Mouse (Mus musculus): ENCODE data around the gene Nrxn1. TPM values are rescaled to one million over a fixed set of nuclear protein-coding genes. Genes with fewer than 3 reads are reported as not detected.

The Nrxn1 gene
- polyA plus RNA-seq (2015; fragmentation: Nextera tagmentation; extraction: Ambion mirVana), result 2.4 TPM in 2 replicates

DNA sequence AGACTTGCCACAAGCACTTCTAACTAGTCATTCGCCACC lies at the start of gene Nrxn1:
Gene Nrxn1, minus strand, starts transcription at position 30 of the 39 bp plus-strand sequence.
- Histone ChIP-seq H3K27ac (ENCODE audit: low read length) (no peak within 1 kb of the TSS), H3K4me3 (ENCODE audit: low read length) (peak within 1 kb of the TSS; percentile 22), H3K9me3 (ENCODE audit: control insufficient read depth, low read length) (peaks cover 6% of the 10 kb centered on the region), H3K9ac (ENCODE audit: low read length) (no peak within 1 kb of the TSS), H3K36me3 (ENCODE audit: control insufficient read depth, insufficient read depth, low read length) (no peaks in the 10 kb centered on the region), H3K4me1 (replicated peaks; ENCODE audit: control insufficient read depth, insufficient read depth, low read length) (no peaks in the 10 kb centered on the region), H3K4me2 (ENCODE audit: low read depth, low read length) (peak within 1 kb of the TSS; percentile 22), H3K27me3 (ENCODE audit: control insufficient read depth, insufficient read depth, low read depth, low read length) (no peaks in the 10 kb centered on the region)
- no peak for ATAC-seq (ENCODE audit: low read depth)
- 0% methylated on average over 1 of the region's 1 CpGs for WGBS

- H3K4me3 ChIP-seq (ENCODE audit: low read length), result no peak overlapping the region
- H3K36me3 ChIP-seq (ENCODE audit: control insufficient read depth, insufficient read depth, low read length), result no peaks in the 10 kb centered on the region
- WGBS, result 66% methylated on average over 3 of the region's 3 CpGs
- H3K4me2 ChIP-seq (ENCODE audit: low read depth, low read length), result no peak overlapping the region
- H3K9me3 ChIP-seq (ENCODE audit: control insufficient read depth, low read length), result no peaks in the 10 kb centered on the region
- H3K4me1 ChIP-seq (replicated peaks; ENCODE audit: control insufficient read depth, insufficient read depth, low read length), result no peaks in the 10 kb centered on the region
- H3K9ac ChIP-seq (ENCODE audit: low read length), result no peak overlapping the region
- no peak overlapping the region for H3K27ac ChIP-seq (ENCODE audit: low read length)
- H3K27me3 ChIP-seq (ENCODE audit: control insufficient read depth, insufficient read depth, low read depth, low read length), result no peaks in the 10 kb centered on the region
- 0 out of 2 replicates have a peak, but pooled peaks have one; percentile 43 for ATAC-seq (ENCODE audit: low read depth)
These were observed 44.0 kb upstream of the Nrxn1 start for GRCm38 (mm10) chr17:91136859-91137258.

DNA sequence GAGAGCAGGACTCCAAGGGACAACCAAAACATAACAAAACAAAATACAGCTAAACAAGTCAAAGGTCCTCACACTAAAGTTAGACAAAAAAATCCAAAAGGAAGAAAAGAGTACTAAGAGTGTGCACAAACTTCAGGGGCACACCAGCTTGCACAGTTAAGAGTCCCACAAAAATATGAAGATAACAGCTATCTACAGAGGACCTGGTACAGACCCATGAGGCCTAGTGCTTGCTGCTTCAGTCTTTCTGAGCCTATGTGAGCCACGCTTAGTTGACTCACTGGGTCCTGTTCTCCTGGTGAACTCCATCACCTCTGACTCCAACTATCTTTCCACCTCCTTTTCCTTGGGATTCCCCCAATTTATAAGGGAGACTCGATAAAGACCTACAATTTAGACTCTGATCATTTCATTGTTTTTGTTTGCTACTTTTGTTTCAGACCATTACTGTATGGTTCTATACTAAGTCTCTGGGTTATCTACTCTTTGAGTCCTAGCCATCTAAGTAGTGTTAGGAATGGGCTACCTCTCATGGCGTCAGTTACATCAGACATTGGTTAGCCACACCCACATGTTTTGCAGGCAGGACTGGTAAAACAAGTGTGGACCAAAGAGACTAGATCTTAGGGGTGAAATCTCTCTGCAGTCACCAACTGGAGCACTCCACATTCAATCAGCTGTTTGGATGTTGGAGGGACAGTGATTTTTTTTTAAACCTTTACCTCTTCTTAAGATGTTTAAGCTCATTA lies 20.2 kb upstream of the Nrxn1 start:
- WGBS, result 75% methylated on average over 3 of the region's 3 CpGs

GRCm38 (mm10) chr17:91112085-91112484 lies 19.2 kb upstream of the Nrxn1 start:
- Histone ChIP-seq H3K27me3 (ENCODE audit: control insufficient read depth, insufficient read depth, low read depth, low read length) (no peaks in the 10 kb centered on the region), H3K4me1 (replicated peaks; ENCODE audit: control insufficient read depth, insufficient read depth, low read length) (no peaks in the 10 kb centered on the region), H3K4me2 (ENCODE audit: low read depth, low read length) (no peak overlapping the region), H3K9ac (ENCODE audit: low read length) (no peak overlapping the region), H3K9me3 (ENCODE audit: control insufficient read depth, low read length) (no peaks in the 10 kb centered on the region; the same call in 1 of the 2 replicates), H3K27ac (ENCODE audit: low read length) (no peak overlapping the region), H3K36me3 (ENCODE audit: control insufficient read depth, insufficient read depth, low read length) (no peaks in the 10 kb centered on the region), H3K4me3 (ENCODE audit: low read length) (no peak overlapping the region)
- no peak for ATAC-seq (ENCODE audit: low read depth)
- 75% methylated on average over 1 of the region's 1 CpGs for WGBS

More for the DNA sequence above, 20.2 kb upstream of the Nrxn1 start:
- Histone ChIP-seq H3K4me1 (replicated peaks; ENCODE audit: control insufficient read depth, insufficient read depth, low read length) (no peaks in the 10 kb centered on the region), H3K4me2 (ENCODE audit: low read depth, low read length) (no peak overlapping the region), H3K9ac (ENCODE audit: low read length) (no peak overlapping the region), H3K27ac (ENCODE audit: low read length) (no peak overlapping the region), H3K27me3 (ENCODE audit: control insufficient read depth, insufficient read depth, low read depth, low read length) (no peaks in the 10 kb centered on the region), H3K36me3 (ENCODE audit: control insufficient read depth, insufficient read depth, low read length) (no peaks in the 10 kb centered on the region), H3K4me3 (ENCODE audit: low read length) (no peak overlapping the region), H3K9me3 (ENCODE audit: control insufficient read depth, low read length) (no peaks in the 10 kb centered on the region; the same call in 1 of the 2 replicates)
- no peak for ATAC-seq (ENCODE audit: low read depth)

- Histone ChIP-seq H3K27me3 (ENCODE audit: control insufficient read depth, insufficient read depth, low read depth, low read length) (no peaks in the 10 kb centered on the region), H3K27ac (ENCODE audit: low read length) (no peak overlapping the region), H3K4me2 (ENCODE audit: low read depth, low read length) (no peak overlapping the region), H3K4me1 (replicated peaks; ENCODE audit: control insufficient read depth, insufficient read depth, low read length) (no peaks in the 10 kb centered on the region), H3K4me3 (ENCODE audit: low read length) (no peak overlapping the region), H3K9ac (ENCODE audit: low read length) (no peak overlapping the region), H3K9me3 (ENCODE audit: control insufficient read depth, low read length) (peaks cover 2% of the 10 kb centered on the region; the same call in 1 of the 2 replicates), H3K36me3 (ENCODE audit: control insufficient read depth, insufficient read depth, low read length) (no peaks in the 10 kb centered on the region)
- ATAC-seq (ENCODE audit: low read depth), result no peak
- WGBS, result 33% methylated on average over 11 of the region's 12 CpGs
These were observed 407 bp upstream of the Nrxn1 start for GRCm38 (mm10) chr17:91093081-91093875.

DNA sequence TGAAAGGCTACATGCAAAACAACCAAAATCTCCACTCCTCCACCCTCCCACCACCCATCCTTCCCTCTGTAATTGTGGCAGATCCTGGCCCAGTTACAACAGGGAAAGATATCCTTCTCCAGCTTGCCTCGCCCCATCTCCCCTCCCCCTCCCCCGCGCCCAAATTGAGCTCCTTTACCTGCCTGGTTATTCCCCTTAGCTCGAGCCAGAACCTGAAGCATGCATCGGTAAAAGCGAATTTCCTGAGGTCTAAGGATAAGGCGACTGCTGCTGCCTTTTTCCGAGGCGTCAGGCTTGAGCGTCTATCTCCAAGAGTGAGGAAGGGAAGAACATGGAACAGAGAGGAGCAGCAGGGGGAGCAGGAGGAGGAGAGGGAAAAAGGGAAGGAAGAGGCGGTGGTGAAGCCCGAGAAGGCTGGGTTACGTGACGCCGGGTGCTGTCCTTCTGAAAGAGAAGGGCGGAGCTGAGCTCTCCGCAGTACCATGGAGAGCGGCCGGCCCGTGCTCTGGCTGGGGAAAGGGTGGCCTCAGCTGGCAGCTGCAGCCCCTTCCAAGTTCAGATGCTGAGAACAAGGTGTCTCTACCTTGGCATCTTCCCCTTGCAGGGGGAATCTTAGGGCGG lies 340 bp downstream of the Nrxn1 start:
- H3K4me2 ChIP-seq (ENCODE audit: low read depth, low read length), result peak overlapping the region; percentile 22
- no peak overlapping the region for H3K9ac ChIP-seq (ENCODE audit: low read length)
- 2% methylated on average over 21 of the region's 21 CpGs for WGBS
- H3K9me3 ChIP-seq (ENCODE audit: control insufficient read depth, low read length), result peaks cover 9% of the 10 kb centered on the region
- no peak overlapping the region for H3K27ac ChIP-seq (ENCODE audit: low read length)
- peak overlapping the region; percentile 22 for H3K4me3 ChIP-seq (ENCODE audit: low read length)
- H3K36me3 ChIP-seq (ENCODE audit: control insufficient read depth, insufficient read depth, low read length), result no peaks in the 10 kb centered on the region
- no peaks in the 10 kb centered on the region for H3K4me1 ChIP-seq (replicated peaks; ENCODE audit: control insufficient read depth, insufficient read depth, low read length)
- ATAC-seq (ENCODE audit: low read depth), result peak; percentile 93
- H3K27me3 ChIP-seq (ENCODE audit: control insufficient read depth, insufficient read depth, low read depth, low read length), result no peaks in the 10 kb centered on the region

DNA sequence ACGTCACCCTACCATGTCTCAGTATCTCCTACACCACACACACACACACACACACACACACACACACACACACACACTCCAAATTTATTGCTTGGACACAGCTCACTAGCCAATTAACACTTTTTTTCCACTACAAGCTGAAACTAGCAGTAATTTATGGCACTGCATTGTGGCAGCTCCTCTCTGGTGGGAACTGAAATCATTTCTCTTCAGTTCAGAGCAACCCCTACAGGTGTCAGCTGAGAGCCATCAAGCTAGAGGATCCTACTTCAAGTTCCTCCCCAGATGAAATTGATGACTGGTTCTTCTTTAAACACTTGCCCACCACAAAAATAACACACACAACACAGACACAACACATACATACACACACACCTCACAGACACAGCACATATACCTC lies 2.2 kb downstream of the Nrxn1 start:
- no peaks in the 10 kb centered on the region for H3K27me3 ChIP-seq (ENCODE audit: control insufficient read depth, insufficient read depth, low read depth, low read length)
- H3K4me1 ChIP-seq (replicated peaks; ENCODE audit: control insufficient read depth, insufficient read depth, low read length), result no peaks in the 10 kb centered on the region
- H3K27ac ChIP-seq (ENCODE audit: low read length), result no peak overlapping the region
- H3K9me3 ChIP-seq (ENCODE audit: control insufficient read depth, low read length), result peaks cover 9% of the 10 kb centered on the region
- H3K4me2 ChIP-seq (ENCODE audit: low read depth, low read length), result no peak overlapping the region
- no peak overlapping the region for H3K4me3 ChIP-seq (ENCODE audit: low read length)
- WGBS, result 78% methylated on average over 1 of the region's 1 CpGs
- no peak overlapping the region for H3K9ac ChIP-seq (ENCODE audit: low read length)
- ATAC-seq (ENCODE audit: low read depth), result no peak
- H3K36me3 ChIP-seq (ENCODE audit: control insufficient read depth, insufficient read depth, low read length), result no peaks in the 10 kb centered on the region

DNA sequence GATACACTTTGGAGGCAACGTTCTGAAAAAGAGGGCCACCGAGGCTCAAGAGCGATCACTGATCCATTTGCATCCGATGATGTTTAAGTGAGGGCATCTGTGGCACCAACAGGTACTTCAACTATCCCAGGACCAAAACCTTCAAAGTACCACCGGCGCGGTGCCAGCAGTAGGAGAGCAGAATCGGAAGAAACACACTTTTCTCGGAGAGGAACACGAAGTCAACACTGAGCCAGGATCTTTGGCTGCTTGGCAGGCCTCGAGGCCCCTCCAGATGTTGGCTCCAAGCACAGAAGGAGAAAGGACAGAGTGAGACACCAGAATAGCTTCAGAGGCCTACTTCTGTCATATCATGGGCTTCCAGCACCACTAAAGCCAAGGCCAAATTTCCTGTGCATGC lies 3.9 kb downstream of the Nrxn1 start:
- Histone ChIP-seq H3K4me3 (ENCODE audit: low read length) (no peak overlapping the region), H3K4me2 (ENCODE audit: low read depth, low read length) (no peak overlapping the region), H3K4me1 (replicated peaks; ENCODE audit: control insufficient read depth, insufficient read depth, low read length) (no peaks in the 10 kb centered on the region), H3K36me3 (ENCODE audit: control insufficient read depth, insufficient read depth, low read length) (no peaks in the 10 kb centered on the region), H3K9me3 (ENCODE audit: control insufficient read depth, low read length) (peaks cover 9% of the 10 kb centered on the region), H3K9ac (ENCODE audit: low read length) (no peak overlapping the region), H3K27ac (ENCODE audit: low read length) (no peak overlapping the region), H3K27me3 (ENCODE audit: control insufficient read depth, insufficient read depth, low read depth, low read length) (no peaks in the 10 kb centered on the region)
- no peak for ATAC-seq (ENCODE audit: low read depth)
- WGBS, result 79% methylated on average over 11 of the region's 11 CpGs

GRCm38 (mm10) chr17:91088037-91088715 lies 4.7 kb downstream of the Nrxn1 start:
- no peaks in the 10 kb centered on the region for H3K4me1 ChIP-seq (replicated peaks; ENCODE audit: control insufficient read depth, insufficient read depth, low read length)
- H3K27me3 ChIP-seq (ENCODE audit: control insufficient read depth, insufficient read depth, low read depth, low read length), result no peaks in the 10 kb centered on the region
- WGBS, result 61% methylated on average over 81 of the region's 82 CpGs
- H3K9ac ChIP-seq (ENCODE audit: low read length), result no peak overlapping the region
- H3K27ac ChIP-seq (ENCODE audit: low read length), result no peak overlapping the region
- peaks cover 9% of the 10 kb centered on the region for H3K9me3 ChIP-seq (ENCODE audit: control insufficient read depth, low read length)
- H3K4me3 ChIP-seq (ENCODE audit: low read length), result no peak overlapping the region
- no peak overlapping the region for H3K4me2 ChIP-seq (ENCODE audit: low read depth, low read length)
- no peak for ATAC-seq (ENCODE audit: low read depth)
- no peaks in the 10 kb centered on the region for H3K36me3 ChIP-seq (ENCODE audit: control insufficient read depth, insufficient read depth, low read length)
